Mouse (Mus musculus) ES-Bruce4 (cell line): ENCODE results near the gene S100a11. TPM values are rescaled to one million over a fixed set of nuclear protein-coding genes. Genes with fewer than 3 reads are reported as not detected.

Experiments
- H3K27ac ChIP-seq: 2 replicates; pipeline ENCODE4 v1.5.1; 2012; ENCODE audit warnings: low read length, inconsistent platforms; ENCODE audit not compliant: insufficient read depth
- H3K27me3 ChIP-seq: 2 replicates; pipeline ENCODE4 v1.6.1; 2012; ENCODE audit warnings: mild to moderate bottlenecking, low read length, inconsistent platforms; ENCODE audit not compliant: control insufficient read depth, poor library complexity, insufficient read depth, severe bottlenecking
- H3K36me3 ChIP-seq: 2 replicates; pipeline ENCODE4 v1.6.1; 2012; ENCODE audit warnings: inconsistent platforms, mild to moderate bottlenecking, low read length, moderate library complexity; ENCODE audit not compliant: control insufficient read depth, poor library complexity, insufficient read depth, severe bottlenecking
- H3K4me1 ChIP-seq: one replicate; pipeline ENCODE4 v1.8.1; 2011; ENCODE audit warnings: low read length; ENCODE audit not compliant: control insufficient read depth, insufficient read depth
- H3K4me3 ChIP-seq: 2 replicates; pipeline ENCODE4 v1.5.1; 2011; ENCODE audit warnings: low read depth, mild to moderate bottlenecking, low read length
- H3K9ac ChIP-seq: 2 replicates; pipeline ENCODE4 v1.6.1; 2012; ENCODE audit warnings: low read depth, mild to moderate bottlenecking, inconsistent platforms; ENCODE audit not compliant: poor library complexity, severe bottlenecking
- H3K9me3 ChIP-seq: replicated peaks from 2 replicates; pipeline ENCODE4 v1.6.1; 2012; ENCODE audit warnings: mild to moderate bottlenecking, low read length, inconsistent platforms; ENCODE audit not compliant: control insufficient read depth, poor library complexity, insufficient read depth, severe bottlenecking
- CTCF ChIP-seq: IDR thresholded peaks from one replicate; pipeline ENCODE4 v1.8.1; 2011; ENCODE audit warnings: low read depth, low read length
- EP300 ChIP-seq: IDR thresholded peaks from 2 replicates; pipeline ENCODE4 v1.6.1; 2011; ENCODE audit warnings: low read depth, low read length; ENCODE audit not compliant: insufficient read depth
- POLR2A ChIP-seq: IDR thresholded peaks from one replicate; pipeline ENCODE4 v1.8.1; 2011; ENCODE audit warnings: low read length; ENCODE audit not compliant: insufficient read depth
- polyA plus RNA-seq: library from polyadenylated mRNA; stranded (reverse); fragments of >200 nt; gene quantifications from 2 replicates; pipeline ENCODE4 v1.2.4, GENCODE M21; 2011; ENCODE audit warnings: low read depth; ENCODE audit not compliant: missing spikeins, insufficient read depth, insufficient read length

The S100a11 gene
- 661 and 677 TPM in 2 replicates for polyA plus RNA-seq

DNA sequence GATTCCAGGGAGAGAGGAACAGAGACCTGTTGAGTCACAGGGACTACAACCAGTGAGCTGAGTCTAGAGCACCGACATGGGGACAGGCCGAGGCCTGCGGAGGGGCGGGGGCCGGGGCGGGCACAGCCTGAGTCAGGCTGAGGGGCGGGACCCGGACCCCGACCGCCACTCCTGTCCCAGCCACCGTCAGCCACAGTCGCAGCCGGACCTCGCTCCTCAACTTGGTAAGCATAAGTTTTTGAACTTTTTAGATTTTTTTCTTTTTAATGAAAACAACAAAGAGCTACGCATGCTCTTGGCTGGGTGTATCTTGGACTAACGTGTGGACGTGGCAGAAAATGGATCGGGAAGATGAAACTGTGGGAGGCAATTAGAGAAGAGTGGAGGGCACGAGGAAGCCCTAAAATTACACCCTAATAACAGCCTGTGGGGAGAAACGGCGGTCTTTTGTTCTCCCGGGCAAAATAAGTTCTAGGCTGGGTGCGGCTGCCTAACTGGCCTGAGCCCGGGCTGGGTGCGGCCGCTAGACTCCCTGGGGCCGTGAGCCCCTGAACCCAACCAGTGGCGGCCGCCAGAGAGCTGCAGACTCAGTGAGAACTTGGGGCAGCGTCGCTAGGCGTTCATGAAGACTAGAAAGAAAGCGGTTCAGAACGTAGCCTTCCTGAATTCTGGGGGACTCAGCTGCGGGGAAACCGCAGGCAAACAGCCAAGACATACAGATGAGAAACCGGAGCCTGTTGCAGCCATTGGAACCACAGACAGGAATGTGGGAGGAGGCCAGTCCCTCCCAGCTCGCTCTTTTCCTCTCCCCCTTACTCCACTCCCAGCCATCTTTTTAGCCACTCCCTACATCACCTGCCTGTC lies at the start of gene S100a11:
S100a11 (plus strand) TSS at position 159 of the 864 bp plus-strand sequence.
- Histone ChIP-seq H3K4me3 (peak within 1 kb of the TSS; percentile 76), H3K9me3 (no peaks in the 10 kb centered on the region), H3K27ac (peak within 1 kb of the TSS; percentile 96), H3K36me3 (peaks cover 6% of the 10 kb centered on the region), H3K27me3 (no peaks in the 10 kb centered on the region; the same call in 1 of the 2 replicates), H3K9ac (peak within 1 kb of the TSS; percentile 75), H3K4me1 (peaks cover 3% of the 10 kb centered on the region)
- TF ChIP-seq EP300 (no peak), CTCF (no peak), POLR2A (peak; percentile 58)

DNA sequence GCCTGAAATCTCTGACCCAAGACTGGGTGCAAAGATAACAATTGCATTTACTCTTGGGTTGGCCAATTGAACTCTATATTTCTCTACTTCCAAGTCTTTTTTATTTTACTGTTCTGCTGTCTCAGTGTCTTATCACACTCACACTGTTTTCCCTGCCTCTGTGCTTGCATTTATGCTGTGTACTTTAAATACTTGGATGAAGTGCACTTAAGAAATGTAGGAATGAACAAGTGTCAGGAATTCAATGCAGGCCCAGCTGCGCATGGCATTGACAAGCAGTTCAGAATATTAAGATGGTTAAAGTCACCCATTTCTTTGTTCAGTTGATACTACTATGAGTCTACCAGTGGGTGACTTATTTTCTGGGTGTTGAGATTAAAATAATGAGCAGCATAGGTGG lies 40.2 kb upstream of the S100a11 start:
- H3K4me1 ChIP-seq = no peaks in the 10 kb centered on the region
- no peak overlapping the region for H3K9ac ChIP-seq
- H3K27me3 ChIP-seq = no peaks in the 10 kb centered on the region; the same call in 1 of the 2 replicates
- TF ChIP-seq POLR2A (no peak), EP300 (no peak), CTCF (no peak)
- no peaks in the 10 kb centered on the region for H3K36me3 ChIP-seq
- no peak overlapping the region for H3K4me3 ChIP-seq
- no peaks in the 10 kb centered on the region for H3K9me3 ChIP-seq
- no peak overlapping the region for H3K27ac ChIP-seq

DNA sequence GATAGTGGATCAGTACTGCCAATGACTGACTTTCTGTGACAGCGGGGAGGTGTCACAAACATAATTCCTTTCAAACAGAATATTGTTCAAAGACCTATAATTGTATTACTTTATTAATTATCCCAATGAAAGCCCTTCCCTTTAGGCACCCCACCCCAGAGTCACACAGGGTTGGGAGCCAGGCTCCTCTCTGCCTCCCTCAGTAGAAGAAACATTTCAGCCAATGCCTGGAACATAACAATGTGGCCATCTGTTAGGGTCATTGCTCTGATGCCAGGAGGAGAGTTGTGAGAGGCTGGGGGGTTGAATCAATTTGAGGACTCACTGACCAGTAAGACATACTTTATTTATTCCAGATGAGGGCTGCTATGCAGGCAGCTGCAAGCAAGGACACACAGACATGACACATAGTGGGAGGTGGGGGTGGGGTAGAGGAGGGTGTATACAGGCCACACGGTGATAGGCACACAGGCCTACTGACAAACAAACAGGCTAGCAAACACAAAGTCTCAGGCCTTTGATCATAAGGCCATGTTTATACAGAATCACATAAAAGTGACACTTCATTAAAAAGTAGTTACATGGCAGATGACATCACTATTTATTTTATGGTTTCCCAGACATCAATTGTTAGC lies 38.2 kb upstream of the S100a11 start:
- Histone ChIP-seq H3K27me3 (no peaks in the 10 kb centered on the region; the same call in 1 of the 2 replicates), H3K4me1 (no peaks in the 10 kb centered on the region), H3K9ac (no peak overlapping the region), H3K27ac (no peak overlapping the region), H3K36me3 (no peaks in the 10 kb centered on the region), H3K4me3 (no peak overlapping the region), H3K9me3 (no peaks in the 10 kb centered on the region)
- no peak for TF ChIP-seq POLR2A

DNA sequence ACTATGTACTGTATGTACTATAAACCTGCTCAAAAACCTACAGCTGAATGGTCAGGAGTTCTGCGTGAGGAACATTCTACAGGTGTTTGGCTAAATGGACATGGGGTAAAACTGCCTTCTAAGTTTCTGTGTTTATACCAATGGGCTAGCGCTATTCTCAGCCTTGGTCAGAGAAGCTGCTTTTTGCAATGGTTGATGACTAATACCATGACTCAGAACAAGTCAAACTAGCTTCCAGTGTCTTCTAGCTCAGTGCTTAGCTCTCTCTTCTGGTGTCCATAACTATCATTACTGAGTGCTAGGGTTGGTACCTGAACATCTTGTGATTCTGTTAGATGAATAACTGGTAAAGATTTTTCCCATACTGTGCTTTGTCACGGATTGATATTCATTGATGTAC lies 34.7 kb upstream of the S100a11 start:
- Histone ChIP-seq H3K27me3 (no peaks in the 10 kb centered on the region; the same call in 1 of the 2 replicates), H3K27ac (no peak overlapping the region), H3K4me1 (no peaks in the 10 kb centered on the region), H3K36me3 (no peaks in the 10 kb centered on the region), H3K9me3 (no peaks in the 10 kb centered on the region), H3K4me3 (no peak overlapping the region), H3K9ac (no peak overlapping the region)
- TF ChIP-seq POLR2A (no peak), CTCF (no peak), EP300 (no peak)

DNA sequence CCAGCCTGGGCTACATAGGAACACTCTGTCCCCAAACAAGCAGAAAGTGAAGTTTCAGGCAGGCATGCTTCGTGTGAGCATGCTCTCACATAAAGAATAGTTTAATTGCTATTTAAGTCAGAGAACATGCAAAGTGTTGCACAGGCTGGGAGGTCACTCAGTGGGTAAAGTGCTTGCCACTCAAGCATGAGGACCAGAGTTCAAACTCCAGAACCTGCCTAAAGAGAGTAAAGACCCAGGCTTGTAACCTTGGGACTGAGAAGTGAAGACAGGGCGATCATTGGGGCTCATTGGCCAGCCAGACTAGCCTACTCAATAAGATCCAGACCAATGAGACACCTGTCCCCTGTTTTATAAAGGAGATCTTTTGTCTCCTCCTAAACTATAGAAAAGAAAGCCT lies 31.7 kb upstream of the S100a11 start:
- Histone ChIP-seq H3K9ac (no peak overlapping the region), H3K36me3 (no peaks in the 10 kb centered on the region), H3K27ac (no peak overlapping the region), H3K9me3 (no peaks in the 10 kb centered on the region), H3K4me3 (no peak overlapping the region), H3K27me3 (no peaks in the 10 kb centered on the region), H3K4me1 (no peaks in the 10 kb centered on the region)
- TF ChIP-seq CTCF = no peak
- no peak for TF ChIP-seq EP300
- TF ChIP-seq POLR2A = no peak

DNA sequence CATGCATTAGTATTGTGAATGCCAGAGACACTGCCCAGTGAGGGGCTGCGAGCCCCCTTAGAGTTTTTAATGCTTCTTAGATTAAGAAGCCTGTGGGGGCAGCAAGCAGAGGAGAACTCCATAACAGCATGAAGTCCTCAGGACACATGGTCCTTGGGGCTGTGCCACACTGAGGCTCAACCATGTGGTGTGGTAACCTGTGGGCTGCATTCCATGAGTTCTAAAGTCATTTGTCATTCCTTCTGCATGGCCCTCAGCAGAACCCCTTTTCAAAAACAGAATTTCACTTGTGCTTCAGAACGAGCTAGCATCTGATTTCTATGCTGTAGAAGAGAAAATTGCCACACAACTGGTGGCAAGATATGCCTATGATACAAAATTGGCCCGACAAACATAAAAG lies 28.1 kb upstream of the S100a11 start:
- Histone ChIP-seq H3K4me3 (no peak overlapping the region), H3K9ac (no peak overlapping the region), H3K27ac (no peak overlapping the region), H3K27me3 (no peaks in the 10 kb centered on the region), H3K9me3 (no peaks in the 10 kb centered on the region), H3K36me3 (no peaks in the 10 kb centered on the region), H3K4me1 (no peaks in the 10 kb centered on the region)
- TF ChIP-seq EP300 = no peak
- TF ChIP-seq CTCF = no peak
- TF ChIP-seq POLR2A = no peak
